Mouse (Mus musculus) left cerebral cortex, postnatal 10 days (tissue): ENCODE data around the gene Inpp5e. TPM values are rescaled to one million over a fixed set of nuclear protein-coding genes. Genes with fewer than 3 reads are reported as not detected.
A peak's percentile ranks its signal among the peaks of the same experiment; 100 is the strongest.

ENCODE experiments used
- DNase-seq, 2 experiments: peaks; one replicate each; pipeline ENCODE4 v3.0.0; 2021 to 2022; ENCODE audit warnings: low spot score in 2 of 2, mixed read lengths in 1 of 2; ENCODE audit errors: extremely low spot score in 1 of 2
- intact Hi-C: fragments of 180-260 bp; cut with DNase I; formaldehyde crosslinking; loops from one replicate; pipeline ENCODE4 v1.15.1; 2025
- total RNA-seq, 2 experiments: library from RNA; stranded (reverse); gene quantifications; 2 replicates each; pipeline ENCODE4 v1.2.3; 2021

Inpp5e gene
- total RNA-seq, 2 experiments from 2014 or later: 17.3 to 19.6 TPM

DNA sequence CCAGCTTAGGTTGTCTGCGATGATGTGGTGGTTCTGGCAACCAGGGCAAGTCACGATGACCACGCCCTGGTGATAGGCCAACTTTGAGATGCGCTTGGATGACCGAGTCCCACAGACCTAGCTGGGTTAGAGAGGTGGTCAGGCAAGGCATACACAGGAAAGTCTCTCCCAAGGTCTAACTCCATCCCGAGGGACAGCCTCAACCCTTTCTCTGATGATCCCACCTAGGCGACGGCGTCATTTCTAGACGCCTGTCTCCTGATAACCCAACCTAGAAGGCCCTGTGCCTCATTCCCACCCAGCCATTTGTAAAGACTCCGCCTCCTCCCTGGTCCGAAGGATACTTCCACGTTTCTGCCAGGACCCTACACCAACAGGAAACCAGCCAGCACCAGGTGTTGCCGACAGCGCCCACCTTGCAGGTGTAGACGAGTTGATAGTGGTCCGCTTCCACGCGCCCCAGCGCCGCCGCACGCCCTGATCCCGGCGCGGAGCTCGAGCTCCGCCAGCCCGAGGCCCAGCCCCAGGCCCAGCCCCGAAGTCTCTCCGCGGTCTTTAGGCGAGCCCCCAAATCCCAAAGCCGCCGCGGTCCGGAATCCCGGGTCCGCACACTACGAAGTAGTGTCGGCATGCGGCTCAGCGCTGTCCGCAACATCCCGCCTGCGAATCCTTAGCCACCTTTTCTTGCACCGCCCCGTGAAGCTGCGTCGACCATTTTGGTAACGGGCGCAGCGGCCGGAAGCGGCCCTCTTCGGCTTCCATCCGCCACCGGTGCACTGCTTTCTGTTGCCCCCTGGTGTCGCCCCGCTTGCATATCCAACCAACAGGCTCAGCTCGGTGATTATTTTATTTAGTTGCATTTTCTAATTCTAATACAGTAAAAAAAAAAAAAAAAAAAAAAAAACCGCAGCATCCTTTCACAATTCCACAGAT, 57.4 kb downstream of the Inpp5e start, which contains the start of gene Dnlz:
TSS of gene Dnlz (minus strand) at position 753 of the 933 bp plus-strand sequence.
- peak; percentile 93 to 96 for DNase-seq
- intact Hi-C loops: no loop called here

GRCm38 (mm10) chr2:26348241-26348640, 60.8 kb downstream of the Inpp5e start:
- intact Hi-C loops: no loop called here
- no peak for DNase-seq

Other genes with a start within 250 kb of the Inpp5e start
- not detected for gene Lhx3, start 200.9 kb downstream of the Inpp5e start, total RNA-seq
- 10 to 100 TPM; 20.7 to 21.7 TPM for gene Qsox2, start 171.7 kb downstream of the Inpp5e start, total RNA-seq
- 1 to 10 TPM; 1.3 to 2.0 TPM for gene Ccdc187, start 114.6 kb downstream of the Inpp5e start, total RNA-seq
- 100 to 1,000 TPM; 103 to 108 TPM for gene Gpsm1, start 93.7 kb downstream of the Inpp5e start, total RNA-seq
- 10 to 100 TPM; 26.7 to 27.6 TPM for gene Dnlz, start 57.1 kb downstream of the Inpp5e start, total RNA-seq
- gene Card9, start 48.3 kb downstream of the Inpp5e start, total RNA-seq: 1 to 10 TPM; 2.1 to 2.9 TPM
- gene Snapc4, start 28.6 kb downstream of the Inpp5e start, total RNA-seq: 10 to 100 TPM; 78.8 to 80.9 TPM
- gene Entr1, start 19.9 kb downstream of the Inpp5e start, total RNA-seq: 100 to 1,000 TPM; 187 to 190 TPM
- gene Pmpca, start 19.9 kb downstream of the Inpp5e start, total RNA-seq: 100 to 1,000 TPM; 126 to 129 TPM
- gene Sec16a, start 36.0 kb upstream of the Inpp5e start, total RNA-seq: 10 to 100 TPM; 43.6 to 46.3 TPM
- gene Notch1, start 107.5 kb upstream of the Inpp5e start, total RNA-seq: 10 to 100 TPM; 26.4 to 30.5 TPM
- 10 to 100 TPM; 73.5 to 83.0 TPM for gene Egfl7, start 170.8 kb upstream of the Inpp5e start, total RNA-seq
- gene Gm20532, start 177.4 kb upstream of the Inpp5e start, total RNA-seq: not detected
- gene Agpat2, start 195.2 kb upstream of the Inpp5e start, total RNA-seq: 1 to 10 TPM; 1.6 to 2.2 TPM
- gene Fam69b, start 219.3 kb upstream of the Inpp5e start, total RNA-seq: 10 to 100 TPM; 88.2 to 90.8 TPM